28 mouse cellular contexts compared by ENCODE assay signal in genomic region chr11:17166627-17167026, GRCm38 (mm10). TPM values are rescaled to one million over a fixed set of nuclear protein-coding genes. Genes with fewer than 3 reads are reported as not detected.
DNase-seq lines count a peak whose midpoint lies in the region; ATAC-seq and TF ChIP-seq lines count a peak whose summit lies in the region.
"Had no signal": no experiment of that assay in that cellular context is flagged by ENCODE, and none has a peak within 500 bp of the region (broad histone marks: within the 10 kb centered on the region; RNA-seq: fewer than 3 reads in every experiment).

No protein-coding gene starts in this region.

- 89% methylated on average over 7 of the region's 7 CpGs for WGBS in hindbrain, embryonic 14.5 days

- peaks cover 18 to 95% of the 10 kb centered on the region in 2 experiments for H3K4me1 ChIP-seq in CH12.LX (ENCODE audit: control insufficient read depth in 1 of 2, insufficient read depth in 2 of 2)
- peaks cover 10% of the 10 kb centered on the region for H3K4me1 ChIP-seq in embryonic fibroblast, embryonic 13.5 days (ENCODE audit: control insufficient read depth, insufficient read depth, low read length)
- H3K4me1 ChIP-seq in hindbrain, embryonic 14.5 days (replicated peaks; ENCODE audit: control insufficient read depth, insufficient read depth, low read length), result peaks cover 25% of the 10 kb centered on the region; the same call in 1 of the 2 replicates

- peak; percentile 54 for ATAC-seq in megakaryocyte progenitor cell, adult 5-6 weeks (replicated peaks; ENCODE audit: poor library complexity)
- no peak for ATAC-seq in hindbrain, embryonic 14.5 days (ENCODE audit: low FRiP score)
- ATAC-seq: forebrain, embryonic 15.5 days; hindbrain, postnatal 0 days; intestine, embryonic 15.5 days; lung, postnatal 0 days; midbrain, embryonic 15.5 days; Patski had no signal

- peaks cover 88% of the 10 kb centered on the region for H3K79me2 ChIP-seq in CH12.LX (replicated peaks; ENCODE audit: control insufficient read depth, extremely low read depth, insufficient read depth, poor library complexity, severe bottlenecking)

- peak; percentile 77 for DNase-seq in CH12.LX (ENCODE audit: extremely low read depth)
- DNase-seq in splenic B cell, adult 2 months (ENCODE audit: low read depth, low spot score), result peak; percentile 78
- no peak for DNase-seq in thymus, postnatal 14 days
- DNase-seq in hindbrain, embryonic 14.5 days (ENCODE audit: low spot score), result no peak
- DNase-seq in layer of hippocampus, postnatal 25 days (ENCODE audit: extremely low spot score in 1 of 2, low spot score in 1 of 2), result no peak
- DNase-seq: adrenal gland, postnatal 10 days; cerebellum, adult 11-12 months; cerebellum, postnatal 10 days; heart, postnatal 10 days; kidney, postnatal 4 days; liver, embryonic 13.5 days; lung, adult 18-20 months; lung, postnatal 4 days had no signal

- no peak overlapping the region for H3K27ac ChIP-seq in CH12.LX (ENCODE audit: insufficient read depth, low read depth)
- 0 out of 2 replicates have a peak overlapping the region, but pooled peaks have one; percentile 35 for H3K27ac ChIP-seq in embryonic fibroblast, embryonic 13.5 days (ENCODE audit: insufficient read depth, low read length)
- no peak overlapping the region for H3K27ac ChIP-seq in hindbrain, embryonic 14.5 days
- H3K27ac ChIP-seq: embryonic facial prominence, embryonic 10.5 days; embryonic facial prominence, embryonic 15.5 days; forebrain, embryonic 15.5 days; heart, embryonic 13.5 days; hindbrain, embryonic 10.5 days; hindbrain, postnatal 0 days; intestine, embryonic 15.5 days; limb, embryonic 10.5 days; limb, embryonic 15.5 days; liver, embryonic 13.5 days; midbrain, embryonic 10.5 days; midbrain, embryonic 15.5 days had no signal

- dilution Hi-C loops in CH12.LX (cut with MboI; ENCODE audit: extremely low pct_ligation_motif_present, extremely low pct_unique_long_range_greater_than_20kb, low sequenced_read_pairs), result no loop called here

- TF ChIP-seq POLR2A in CH12.LX (IDR thresholded peaks at IDR 0.05; ENCODE audit: low read depth, low read length), result no peak
- no peak for TF ChIP-seq POLR2A in embryonic fibroblast, embryonic 13.5 days (IDR thresholded peaks at IDR 0.05; ENCODE audit: low read depth, low read length)

- H3K4me3 ChIP-seq in CH12.LX (replicated peaks in 1 of 3; ENCODE audit: low read depth in 2 of 3, low read length in 2 of 3, poor library complexity in 1 of 3), result peak overlapping the region in 1 of 3 experiments; percentile 4
- no peak overlapping the region for H3K4me3 ChIP-seq in embryonic fibroblast, embryonic 13.5 days (ENCODE audit: insufficient read depth, low read length)
- H3K4me3 ChIP-seq in hindbrain, embryonic 14.5 days (replicated peaks; ENCODE audit: low read length), result no peak overlapping the region
- H3K4me3 ChIP-seq: embryonic facial prominence, embryonic 10.5 days; embryonic facial prominence, embryonic 15.5 days; forebrain, embryonic 15.5 days; heart, embryonic 13.5 days; hindbrain, embryonic 10.5 days; intestine, embryonic 15.5 days; limb, embryonic 10.5 days; limb, embryonic 15.5 days; liver, embryonic 13.5 days; midbrain, embryonic 10.5 days; midbrain, embryonic 15.5 days had no signal

- H3K9me3 ChIP-seq in CH12.LX (replicated peaks; ENCODE audit: low read length), result no peaks in the 10 kb centered on the region
- H3K9me3 ChIP-seq in hindbrain, embryonic 14.5 days (ENCODE audit: control insufficient read depth, low read length), result no peaks in the 10 kb centered on the region
- H3K9me3 ChIP-seq: embryonic facial prominence, embryonic 10.5 days; embryonic facial prominence, embryonic 15.5 days; forebrain, embryonic 15.5 days; heart, embryonic 13.5 days; hindbrain, embryonic 10.5 days; intestine, embryonic 15.5 days; limb, embryonic 10.5 days; limb, embryonic 15.5 days; liver, embryonic 13.5 days; midbrain, embryonic 10.5 days; midbrain, embryonic 15.5 days had no signal

- no peak for TF ChIP-seq RAD21 in CH12.LX (IDR thresholded peaks at IDR 0.05; ENCODE audit: low read depth, low read length)

- no peak for TF ChIP-seq CTCF in CH12.LX (conservative IDR thresholded peaks at IDR 0.05 in 1 of 2, IDR thresholded peaks at IDR 0.05 in 1 of 2; ENCODE audit: low read depth in 2 of 2, low read length in 2 of 2)
- no peak for TF ChIP-seq CTCF in embryonic fibroblast, embryonic 13.5 days (IDR thresholded peaks at IDR 0.05; ENCODE audit: borderline replicate concordance, insufficient read depth, low read length)

- H3K27me3 ChIP-seq in CH12.LX (replicated peaks), result no peaks in the 10 kb centered on the region
- no peaks in the 10 kb centered on the region for H3K27me3 ChIP-seq in splenic B cell, adult 2 months (ENCODE audit: control insufficient read depth, insufficient read depth, low read length, poor library complexity, severe bottlenecking)
- no peaks in the 10 kb centered on the region for H3K27me3 ChIP-seq in hindbrain, embryonic 14.5 days (ENCODE audit: control insufficient read depth, insufficient read depth, low read length)
- H3K27me3 ChIP-seq: embryonic facial prominence, embryonic 15.5 days; forebrain, embryonic 15.5 days; heart, embryonic 13.5 days; intestine, embryonic 15.5 days; limb, embryonic 15.5 days; liver, embryonic 13.5 days; midbrain, embryonic 15.5 days; Patski had no signal

- H3K36me3 ChIP-seq in CH12.LX (replicated peaks in 1 of 2; ENCODE audit: control insufficient read depth in 1 of 2, insufficient read depth in 1 of 2, low read length in 1 of 2), result peaks cover 0 to 16% of the 10 kb centered on the region in 2 experiments
- H3K36me3 ChIP-seq in splenic B cell, adult 2 months (ENCODE audit: control insufficient read depth, insufficient read depth, low read length, poor library complexity, severe bottlenecking), result no peaks in the 10 kb centered on the region
- H3K36me3 ChIP-seq in hindbrain, embryonic 14.5 days (replicated peaks; ENCODE audit: control insufficient read depth, insufficient read depth), result no peaks in the 10 kb centered on the region
- H3K36me3 ChIP-seq: embryonic facial prominence, embryonic 15.5 days; forebrain, embryonic 15.5 days; heart, embryonic 13.5 days; hindbrain, embryonic 10.5 days; intestine, embryonic 15.5 days; limb, embryonic 10.5 days; limb, embryonic 15.5 days; liver, embryonic 13.5 days; midbrain, embryonic 15.5 days had no signal

- H3K9ac ChIP-seq in CH12.LX (ENCODE audit: insufficient read depth, low read depth), result no peak overlapping the region
- H3K9ac ChIP-seq in hindbrain, embryonic 14.5 days, result no peak overlapping the region
- H3K9ac ChIP-seq: embryonic facial prominence, embryonic 15.5 days; forebrain, embryonic 15.5 days; heart, embryonic 13.5 days; intestine, embryonic 15.5 days; limb, embryonic 15.5 days; midbrain, embryonic 15.5 days had no signal

- no peak overlapping the region for H3K4me2 ChIP-seq in CH12.LX (ENCODE audit: insufficient read depth, low read depth, poor library complexity, severe bottlenecking)
- no peak overlapping the region for H3K4me2 ChIP-seq in hindbrain, embryonic 14.5 days (replicated peaks)
- H3K4me2 ChIP-seq: embryonic facial prominence, embryonic 15.5 days; forebrain, embryonic 15.5 days; heart, embryonic 13.5 days; intestine, embryonic 15.5 days; limb, embryonic 15.5 days; liver, embryonic 13.5 days; midbrain, embryonic 15.5 days had no signal

- peak; percentile 64 for TF ChIP-seq EP300 in CH12.LX (IDR thresholded peaks at IDR 0.05; ENCODE audit: low read length)

- in situ Hi-C loops in CH12.LX (cut with MboI; ENCODE audit: low pct_ligation_motif_present, low pct_unique_long_range_greater_than_20kb, low sequenced_read_pairs), result no loop called here

TF ChIP-seq in CH12.LX, 34 proteins besides CTCF, POLR2A, EP300 and RAD21 (continues in another document):
- TF ChIP-seq ZKSCAN1 (IDR thresholded peaks at IDR 0.05; ENCODE audit: borderline replicate concordance, low read depth, low read length) (no peak), JUND (conservative IDR thresholded peaks at IDR 0.05; ENCODE audit: low read depth, low read length) (0 out of 2 replicates have a peak, but pooled peaks have one; percentile 14), ZC3H11A (IDR thresholded peaks at IDR 0.05; ENCODE audit: low read depth, low read length) (no peak), GABPA (IDR thresholded peaks at IDR 0.05; ENCODE audit: insufficient replicate concordance, low read depth, low read length) (no peak), MXI1 (IDR thresholded peaks at IDR 0.05; ENCODE audit: low read depth, low read length) (0 out of 2 replicates have a peak, but pooled peaks have one; percentile 28), CHD1 (IDR thresholded peaks at IDR 0.05; ENCODE audit: low read depth, low read length) (no peak), MAFK (IDR thresholded peaks at IDR 0.05; ENCODE audit: insufficient replicate concordance, low read length) (no peak)

RNA-seq across cellular contexts. Expression of gene Ppp3r1, which starts 7.6 kb away (rescaled TPM):
- total RNA-seq in CH12.LX (2012; rRNA removed) (31.8 and 38.8 TPM in 2 replicates), CH12.LX (2014; rRNA removed) (114 and 116 TPM in 2 replicates)
- polyA plus RNA-seq in CH12.LX (2012; ENCODE audit: insufficient read length, low read depth), result 102 and 128 TPM in 2 replicates
- polyA plus RNA-seq in embryonic fibroblast, embryonic 13.5 days (2011; ENCODE audit: insufficient read length, low read depth, missing spikeins), result 135 and 153 TPM in 2 replicates
- 56.9 and 72.0 TPM in 2 replicates for total RNA-seq in megakaryocyte progenitor cell, adult 5-6 weeks (2015)
- 57.6 and 69.3 TPM in 2 replicates for total RNA-seq in megakaryocyte progenitor cell, adult 5-6 weeks (2017)
- polyA plus RNA-seq in hindbrain, embryonic 14.5 days (2014; fragmentation: Nextera tagmentation; extraction: Ambion mirVana), result 240 and 268 TPM in 2 replicates
- total RNA-seq in layer of hippocampus, postnatal 25 days (2021), result 100 to 1,000 TPM; 965 to 994 TPM

RNA-seq across cellular contexts. Expression of gene Wdr92, which starts 15.3 kb away (rescaled TPM):
- total RNA-seq in CH12.LX (2012; rRNA removed), result 38.6 and 40.2 TPM in 2 replicates
- 66.1 and 73.6 TPM in 2 replicates for total RNA-seq in CH12.LX (2014; rRNA removed)
- polyA plus RNA-seq in CH12.LX (2012; ENCODE audit: insufficient read length, low read depth), result 35.8 and 48.5 TPM in 2 replicates
- polyA plus RNA-seq in embryonic fibroblast, embryonic 13.5 days (2011; ENCODE audit: insufficient read length, low read depth, missing spikeins), result 19.9 and 20.3 TPM in 2 replicates
- 20.9 and 26.9 TPM in 2 replicates for total RNA-seq in megakaryocyte progenitor cell, adult 5-6 weeks (2015)
- total RNA-seq in megakaryocyte progenitor cell, adult 5-6 weeks (2017), result 24.2 and 39.1 TPM in 2 replicates
- polyA plus RNA-seq in hindbrain, embryonic 14.5 days (2014; fragmentation: Nextera tagmentation; extraction: Ambion mirVana), result 21.0 TPM in 2 replicates
- 10 to 100 TPM in 1 of 2 experiments, 1 to 10 TPM in 1; 10.0 to 10.1 TPM for total RNA-seq in layer of hippocampus, postnatal 25 days (2021)

RNA-seq across cellular contexts. Expression of gene Pno1, which starts 44.7 kb away (rescaled TPM):
- 82.7 and 129 TPM in 2 replicates for total RNA-seq in CH12.LX (2012; rRNA removed)
- total RNA-seq in CH12.LX (2014; rRNA removed), result 279 and 281 TPM in 2 replicates
- 151 and 155 TPM in 2 replicates for polyA plus RNA-seq in CH12.LX (2012; ENCODE audit: insufficient read length, low read depth)
- polyA plus RNA-seq in embryonic fibroblast, embryonic 13.5 days (2011; ENCODE audit: insufficient read length, low read depth, missing spikeins), result 60.2 and 67.2 TPM in 2 replicates
- 77.6 and 83.7 TPM in 2 replicates for total RNA-seq in megakaryocyte progenitor cell, adult 5-6 weeks (2015)
- total RNA-seq in megakaryocyte progenitor cell, adult 5-6 weeks (2017), result 112 and 130 TPM in 2 replicates
- polyA plus RNA-seq in hindbrain, embryonic 14.5 days (2014; fragmentation: Nextera tagmentation; extraction: Ambion mirVana), result 49.7 and 51.0 TPM in 2 replicates
- total RNA-seq in layer of hippocampus, postnatal 25 days (2021), result 10 to 100 TPM; 26.1 to 28.8 TPM

Comparison
In these comparisons a context has a peak if more than half of its experiments do, and no peak if none do; other contexts are left out.
1. DNase-seq: peak in CH12.LX (single experiment) and splenic B cell, adult 2 months (single experiment); none in thymus, postnatal 14 days (single experiment), hindbrain, embryonic 14.5 days (single experiment) and layer of hippocampus, postnatal 25 days (0 of 2).
2. RNA of gene Ppp3r1, which starts 7.6 kb away (total RNA-seq): 965 to 994 TPM in layer of hippocampus, postnatal 25 days; 31.8 to 116 TPM in CH12.LX and 56.9 to 72.0 TPM in megakaryocyte progenitor cell, adult 5-6 weeks; every median in the first group is over 4 times any median in the second.